Mouse (Mus musculus): ENCODE data around the gene Olfr802. TPM values are rescaled to one million over a fixed set of nuclear protein-coding genes. Genes with fewer than 3 reads are reported as not detected.

Gene Olfr802
- total RNA-seq (2021) = not detected
- long read RNA-seq = 0 reads

GRCm38 (mm10) chr10:129688069-129688468 is at the start of gene Olfr802:
Gene Olfr802, minus strand, starts transcription at chr10:129688169.
- no peak for DNase-seq (ENCODE audit: low spot score in 2 of 2)

GRCm38 (mm10) chr10:129729275-129729674 is 41.3 kb upstream of the Olfr802 start, which contains the start of gene Olfr805:
Gene Olfr805, minus strand, starts transcription at chr10:129729375.
- no peak for DNase-seq (ENCODE audit: low spot score in 2 of 2)

GRCm38 (mm10) chr10:129702910-129703309 is 14.9 kb upstream of the Olfr802 start, which contains the start of gene Olfr804:
Gene Olfr804, plus strand, starts transcription at chr10:129703210.
- DNase-seq (ENCODE audit: low spot score in 2 of 2) = no peak

- DNase-seq (ENCODE audit: low spot score in 2 of 2) = no peak
These were observed 6.2 kb upstream of the Olfr802 start, which contains the start of gene Olfr803 for GRCm38 (mm10) chr10:129694186-129694585. Gene Olfr803, minus strand, starts transcription at chr10:129694286.

GRCm38 (mm10) chr10:129673765-129674164 is 14.2 kb downstream of the Olfr802 start, which contains the start of gene Olfr801:
Gene Olfr801, minus strand, starts transcription at chr10:129673865.
- DNase-seq (ENCODE audit: low spot score in 2 of 2) = no peak

GRCm38 (mm10) chr10:129657394-129657793 is 30.6 kb downstream of the Olfr802 start, which contains the start of gene Olfr800:
Gene Olfr800, plus strand, starts transcription at chr10:129657694.
- no peak for DNase-seq (ENCODE audit: low spot score in 2 of 2)

GRCm38 (mm10) chr10:129651763-129652162 is 36.2 kb downstream of the Olfr802 start:
- no peak for DNase-seq (ENCODE audit: low spot score in 2 of 2)

GRCm38 (mm10) chr10:129637184-129637583 is 50.8 kb downstream of the Olfr802 start, which contains the start of gene Olfr799:
Gene Olfr799, plus strand, starts transcription at chr10:129637484.
- DNase-seq (ENCODE audit: low spot score in 2 of 2) = no peak

GRCm38 (mm10) chr10:129627834-129628233 is 60.1 kb downstream of the Olfr802 start, which contains the start of gene Olfr798:
Gene Olfr798, minus strand, starts transcription at chr10:129627934.
- DNase-seq (ENCODE audit: low spot score in 2 of 2) = no peak

Small RNA genes lying within 50 kb of the gene (microRNA-seq; reads per million reads assigned to microRNA genes)
- 0 reads per million in 2 experiments for gene Gm24485

Other genes with a start within 250 kb of the Olfr802 start
- not detected for gene Olfr787, start 226.3 kb downstream of the Olfr802 start, total RNA-seq (2021)
- gene Olfr788, start 217.2 kb downstream of the Olfr802 start, total RNA-seq (2021) = not detected
- not detected for gene Olfr789, start 203.4 kb downstream of the Olfr802 start, total RNA-seq (2021)
- not detected for gene Olfr790, start 189.7 kb downstream of the Olfr802 start, total RNA-seq (2021)
- gene Olfr791, start 166.4 kb downstream of the Olfr802 start, total RNA-seq (2021) = not detected
- not detected for gene Olfr792, start 149.0 kb downstream of the Olfr802 start, total RNA-seq (2021)
- not detected for gene Olfr794, start 120.5 kb downstream of the Olfr802 start, total RNA-seq (2021)
- not detected for gene Olfr796, start 75.6 kb downstream of the Olfr802 start, total RNA-seq (2021)
- gene Olfr798, start 60.2 kb downstream of the Olfr802 start, total RNA-seq (2021) = not detected
- gene Olfr799, start 50.7 kb downstream of the Olfr802 start, total RNA-seq (2021) = not detected
- not detected for gene Olfr800, start 30.5 kb downstream of the Olfr802 start, total RNA-seq (2021)
- gene Olfr801, start 14.3 kb downstream of the Olfr802 start, total RNA-seq (2021) = not detected
- not detected for gene Olfr803, start 6.1 kb upstream of the Olfr802 start, total RNA-seq (2021)
- gene Olfr804, start 15.0 kb upstream of the Olfr802 start, total RNA-seq (2021) = not detected
- gene Olfr805, start 41.2 kb upstream of the Olfr802 start, total RNA-seq (2021) = not detected
- gene Olfr806, start 53.8 kb upstream of the Olfr802 start, total RNA-seq (2021) = not detected
- gene Olfr807, start 69.6 kb upstream of the Olfr802 start, total RNA-seq (2021) = not detected
- gene Olfr808, start 77.3 kb upstream of the Olfr802 start, total RNA-seq (2021) = not detected
- gene Olfr809, start 86.5 kb upstream of the Olfr802 start, total RNA-seq (2021) = not detected
- not detected for gene Olfr810, start 106.7 kb upstream of the Olfr802 start, total RNA-seq (2021)
- gene Olfr811, start 116.2 kb upstream of the Olfr802 start, total RNA-seq (2021) = not detected
- gene Olfr812, start 157.9 kb upstream of the Olfr802 start, total RNA-seq (2021) = not detected
- not detected for gene Olfr813, start 167.2 kb upstream of the Olfr802 start, total RNA-seq (2021)
- not detected for gene Olfr814, start 191.7 kb upstream of the Olfr802 start, total RNA-seq (2021)
- gene Olfr815, start 217.7 kb upstream of the Olfr802 start, total RNA-seq (2021) = not detected
- gene Olfr816, start 227.4 kb upstream of the Olfr802 start, total RNA-seq (2021) = not detected

Measured in layer of hippocampus, adult 18-20 months (tissue).